Mouse (Mus musculus) monocyte, adult 2 months (primary cell): ENCODE measurements around the gene Tagln3.
A peak's percentile ranks its signal among the peaks of the same experiment; 100 is the strongest.

Experiments used
- DNase-seq, 2 experiments: peaks; one replicate each; pipeline ENCODE4 v3.0.0; 2022; ENCODE audit warnings: low spot score in 2 of 2, low read depth in 1 of 2

Tagln3 gene

DNA sequence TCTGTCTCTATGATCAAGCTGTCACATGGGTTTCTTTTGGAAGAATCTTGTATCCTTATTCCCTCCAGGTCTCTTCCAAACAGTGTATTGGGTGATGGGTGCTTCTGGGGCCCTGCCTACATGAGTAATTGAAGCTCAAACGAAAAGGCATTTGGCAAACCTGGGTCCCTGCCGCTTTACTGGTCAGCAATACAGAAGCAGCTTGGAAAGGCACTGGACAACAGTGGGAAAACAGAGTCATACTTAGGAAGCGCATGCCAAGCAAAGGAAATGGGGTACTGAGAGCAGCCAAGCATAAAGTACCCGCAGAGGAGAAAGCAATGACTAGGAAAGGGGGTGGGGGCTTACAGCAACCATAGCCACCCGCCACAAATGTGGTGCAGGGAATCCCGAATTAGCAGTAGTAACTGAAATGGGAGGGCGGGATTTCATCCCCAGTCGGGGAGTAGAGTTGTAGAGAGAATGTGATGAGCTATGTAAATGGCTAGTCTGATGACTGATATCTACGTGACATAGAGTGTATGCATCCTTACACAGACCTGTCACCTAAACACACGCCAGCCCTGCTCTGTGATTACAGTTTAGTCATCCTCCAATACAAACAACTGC, 4.3 kb downstream of the Tagln3 start:
- no peak for DNase-seq

DNA sequence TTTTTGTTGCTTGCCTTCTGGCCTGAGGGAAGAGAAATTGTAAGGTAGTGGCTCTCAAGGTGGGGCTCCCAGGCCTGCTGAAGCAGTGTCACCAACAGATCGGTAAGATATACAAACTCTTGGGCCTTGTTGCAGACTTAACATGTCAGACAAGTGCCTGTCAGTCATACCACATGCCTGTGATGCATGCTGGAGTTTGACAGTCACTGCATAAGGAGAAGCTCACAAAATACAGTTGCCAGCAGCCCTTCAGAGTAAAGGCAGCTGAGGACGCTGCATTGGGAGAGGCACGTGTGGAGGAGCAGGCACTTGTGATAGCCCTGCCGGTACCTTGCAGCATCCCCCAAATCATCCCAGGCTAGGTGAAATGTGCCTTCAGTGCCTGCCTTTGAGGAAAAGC, 6.1 kb downstream of the Tagln3 start:
- DNase-seq, result no peak

DNA sequence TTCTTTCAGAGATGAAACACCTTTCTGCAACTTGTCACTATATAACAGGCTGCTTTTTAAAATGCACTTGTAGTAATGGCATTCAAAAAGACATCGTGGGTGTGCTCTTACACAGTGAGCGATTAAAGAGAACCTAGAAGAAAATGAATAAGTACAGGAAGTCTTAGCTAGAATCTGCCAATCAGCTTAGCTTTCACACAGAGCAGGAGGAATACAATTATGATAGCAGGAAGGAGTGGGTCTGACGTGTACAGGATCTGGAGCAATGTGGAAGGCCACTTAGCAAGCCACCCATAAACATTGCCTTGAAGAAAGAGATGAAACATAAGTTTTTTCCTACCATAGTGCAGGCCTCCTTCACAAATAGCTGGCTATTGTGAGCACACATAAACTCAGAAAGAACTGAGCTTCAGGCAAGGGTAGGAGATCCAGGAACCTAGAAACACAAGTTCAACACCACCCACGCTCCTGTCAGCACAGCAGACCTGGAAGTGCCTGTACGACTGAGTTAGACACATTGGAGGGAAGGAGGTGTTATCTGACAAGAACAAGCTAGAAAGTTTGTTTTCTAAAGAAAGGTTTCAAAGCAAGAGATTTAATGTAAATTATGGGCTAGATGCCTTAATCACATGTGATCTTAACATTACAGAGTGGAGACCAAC, 9.8 kb downstream of the Tagln3 start:
- no peak for DNase-seq

DNA sequence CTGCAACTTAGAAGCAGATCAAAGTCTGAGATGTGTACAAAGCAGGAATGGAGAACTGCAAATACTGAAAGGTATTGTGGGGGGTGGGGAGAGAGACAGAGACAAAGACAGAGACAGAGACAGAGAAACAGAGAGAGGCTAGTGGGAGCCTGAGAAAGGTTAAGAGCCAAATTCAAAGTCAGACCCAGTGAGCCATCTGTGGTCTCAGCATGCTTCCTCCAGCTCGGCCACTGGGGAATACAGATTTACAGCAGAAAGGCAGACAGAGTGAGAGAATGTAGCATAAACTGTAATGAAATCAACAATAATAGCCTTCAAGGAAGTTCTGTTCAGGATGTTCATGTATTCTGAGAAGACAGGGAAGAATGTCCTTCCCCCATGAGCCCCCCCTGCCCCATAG, 10.5 kb downstream of the Tagln3 start:
- DNase-seq, result no peak

DNA sequence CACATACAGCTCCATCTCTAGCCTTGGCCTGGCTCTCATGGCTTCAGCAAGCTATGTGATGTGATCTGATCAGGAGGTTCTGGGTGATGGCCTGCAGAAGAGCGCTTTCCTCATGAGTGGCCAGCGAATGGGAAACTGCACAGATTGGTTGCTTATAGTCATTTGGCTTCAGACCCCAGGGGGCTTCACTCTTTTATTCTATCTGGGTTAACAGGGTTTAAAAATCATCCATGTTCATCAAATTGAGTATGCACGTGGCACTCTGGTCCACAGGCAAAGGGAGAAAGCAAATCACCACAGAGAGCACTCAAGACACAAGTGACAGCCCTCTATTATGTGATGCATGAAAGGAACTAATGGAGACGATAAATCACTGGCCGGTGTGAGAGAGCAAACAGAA, 11.1 kb downstream of the Tagln3 start:
- no peak for DNase-seq

DNA sequence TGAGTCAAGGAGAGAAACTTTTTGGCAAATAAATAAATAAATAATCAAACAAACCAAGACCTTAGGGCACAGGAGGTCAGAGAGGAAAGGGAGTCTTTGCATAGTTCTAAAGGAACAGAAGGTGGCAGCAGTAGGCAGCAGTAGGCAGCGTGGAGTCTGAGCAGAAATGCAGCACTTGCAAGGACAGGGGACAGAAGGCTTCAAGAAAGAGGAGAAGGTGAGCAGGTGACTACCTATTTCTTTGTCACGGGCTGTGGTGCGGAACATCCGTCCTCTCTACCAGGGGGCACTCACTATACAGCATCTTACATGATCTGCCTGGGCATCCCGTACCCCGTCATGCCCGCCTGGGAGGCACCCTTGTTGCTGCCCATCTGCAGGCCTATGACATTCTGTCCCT, 13.1 kb downstream of the Tagln3 start:
- DNase-seq, result no peak

DNA sequence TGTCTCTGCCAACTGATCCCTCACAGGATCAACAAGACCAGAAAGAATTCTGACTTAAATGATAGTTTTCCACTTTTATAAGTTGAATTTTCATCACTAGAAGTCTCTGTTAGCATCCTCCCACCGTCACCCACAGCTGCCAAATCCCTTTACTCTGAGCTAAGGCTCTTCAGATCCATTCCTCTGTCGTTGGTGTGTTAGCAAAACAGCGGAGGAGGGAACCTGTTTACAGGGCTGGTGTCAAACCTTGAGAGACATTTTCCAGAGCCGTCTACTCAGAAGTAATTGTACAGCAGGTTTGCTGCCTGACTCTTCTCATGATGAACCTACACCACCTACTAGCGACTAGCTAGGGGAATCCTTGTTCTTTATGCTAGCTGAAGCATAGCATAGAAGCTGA, 25.1 kb downstream of the Tagln3 start:
- no peak for DNase-seq

DNA sequence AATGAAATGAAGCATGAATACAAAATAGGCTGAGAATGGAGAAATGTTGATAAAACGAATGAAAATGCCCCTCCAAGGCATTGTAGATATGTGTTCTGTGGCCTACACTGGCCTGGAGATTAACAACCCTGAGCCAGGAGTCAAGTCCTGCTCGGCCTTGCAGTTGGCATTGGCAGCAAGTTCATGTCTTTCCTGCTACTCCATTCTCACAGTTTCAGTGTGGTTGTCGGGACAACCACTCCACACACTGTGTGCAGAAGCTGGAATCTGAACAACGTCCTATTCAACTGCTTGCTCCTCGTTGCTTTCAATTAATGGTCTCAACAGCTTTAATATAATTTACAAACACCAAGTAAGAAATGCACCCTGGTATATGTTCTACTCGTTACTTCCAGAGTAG, 26.4 kb downstream of the Tagln3 start:
- no peak for DNase-seq

DNA sequence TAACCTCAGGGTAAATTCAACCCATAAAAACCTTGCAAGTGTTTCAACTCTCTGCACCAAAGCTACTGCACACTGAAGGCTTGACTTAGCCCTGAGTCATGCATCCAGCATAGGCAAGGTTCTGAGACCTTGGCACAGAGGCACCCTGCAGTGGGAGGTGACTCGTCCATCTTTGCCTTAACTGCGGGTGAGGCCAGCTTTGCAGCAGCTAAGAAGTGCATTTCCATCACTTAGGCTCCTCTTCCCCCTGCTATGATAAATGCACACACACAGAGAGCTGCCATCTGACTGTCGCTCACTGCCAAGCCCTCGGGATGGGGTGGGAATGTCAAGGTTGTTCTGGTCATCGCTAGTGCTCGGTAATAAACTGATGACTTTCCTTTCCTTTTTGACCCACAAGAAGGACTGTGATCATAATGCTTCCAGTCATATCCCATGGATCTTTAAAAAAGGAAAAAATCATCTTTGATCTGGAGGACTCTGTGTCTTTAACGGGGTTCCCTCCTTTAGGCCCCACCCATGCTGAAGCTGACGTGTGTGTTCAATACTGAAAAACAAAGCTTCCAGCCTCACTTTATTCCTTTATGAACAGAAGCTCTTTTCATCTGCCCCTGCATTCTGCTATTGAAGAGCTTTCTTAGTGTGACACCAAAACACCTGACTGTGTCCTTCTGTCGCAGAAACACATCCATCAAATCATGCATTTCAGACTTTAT, 28.8 kb downstream of the Tagln3 start:
- no peak for DNase-seq

DNA sequence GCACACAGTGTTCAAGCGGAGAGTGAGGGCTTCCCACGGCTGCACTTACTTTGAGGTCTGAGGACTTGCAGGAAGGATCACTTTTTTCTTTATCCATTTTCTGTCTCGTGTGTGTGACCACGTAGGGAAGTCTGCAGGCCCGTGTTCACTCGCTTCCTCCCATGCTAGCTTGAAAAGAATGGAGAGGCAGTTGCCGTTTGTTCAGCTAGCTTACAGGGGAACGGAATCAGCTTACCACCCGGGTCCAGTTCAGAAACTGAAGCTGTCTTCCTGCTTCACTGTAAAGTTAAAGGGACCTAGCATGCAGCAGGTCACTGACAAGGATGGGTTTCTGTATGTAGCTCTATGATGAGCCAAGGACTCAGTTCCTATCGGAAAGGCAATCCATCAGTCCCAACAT, 30.9 kb downstream of the Tagln3 start, which contains the start of gene Tmprss7:
TSS of gene Tmprss7 (minus strand) at position 101 of the 400 bp plus-strand sequence.
- DNase-seq, result no peak

DNA sequence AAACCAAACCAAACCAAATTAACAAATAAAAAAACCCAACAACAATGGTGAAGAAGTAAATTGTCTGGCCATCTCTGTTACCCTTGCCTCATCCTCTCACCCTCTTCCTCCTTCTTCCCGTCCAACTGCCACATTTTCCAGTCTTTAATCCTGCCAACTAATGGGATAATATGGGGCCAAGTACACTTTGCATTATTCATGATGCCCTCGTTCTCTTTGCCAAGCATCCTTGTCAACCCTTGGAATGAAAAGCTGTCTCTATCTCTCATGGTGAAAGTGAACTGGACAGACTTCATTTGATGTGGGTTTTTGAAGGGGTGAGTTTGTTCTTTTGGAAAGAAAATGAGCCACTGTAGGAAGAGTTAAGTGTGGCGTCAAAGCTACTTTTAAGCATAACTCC, 31.6 kb downstream of the Tagln3 start:
- DNase-seq, result no peak

DNA sequence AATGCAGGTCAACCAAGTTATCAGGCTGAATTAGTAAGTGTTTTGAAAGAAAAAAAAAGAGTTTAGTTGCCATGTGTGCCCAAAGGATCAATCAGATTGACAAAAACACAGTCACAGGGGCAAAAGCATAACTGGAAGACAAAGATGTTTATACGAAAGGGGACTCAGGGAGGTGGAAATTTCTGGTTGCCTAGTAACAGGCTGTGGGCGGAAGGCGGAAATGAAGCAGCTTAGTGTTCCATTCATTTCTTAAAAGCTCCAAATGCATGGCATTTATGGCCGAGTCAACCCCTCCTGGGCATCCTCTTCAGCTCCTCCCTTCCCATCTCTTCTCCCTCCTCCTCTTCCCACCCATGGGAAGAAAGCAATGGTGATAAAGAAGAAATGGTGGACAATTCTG, 34.2 kb downstream of the Tagln3 start:
- no peak for DNase-seq

DNA sequence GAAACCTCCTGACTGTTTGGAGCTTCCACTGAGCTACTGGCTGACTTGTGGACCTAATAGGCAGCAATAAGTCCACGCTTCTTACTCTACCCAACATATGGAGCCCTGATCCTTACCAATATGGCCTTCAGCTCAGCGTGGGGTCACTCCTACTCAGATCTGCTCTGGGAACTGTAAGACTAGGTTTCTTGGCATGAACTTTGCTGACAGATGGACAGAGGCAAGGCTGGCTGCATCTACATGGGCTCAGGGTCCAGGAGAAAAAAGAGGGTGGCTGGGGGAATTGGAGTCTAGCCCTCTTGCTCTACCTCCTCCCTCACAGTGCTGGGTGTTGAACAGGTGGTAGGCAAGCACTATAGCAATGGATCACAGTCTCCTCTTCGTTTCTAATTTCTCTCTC, 37.6 kb downstream of the Tagln3 start:
- DNase-seq, result no peak

DNA sequence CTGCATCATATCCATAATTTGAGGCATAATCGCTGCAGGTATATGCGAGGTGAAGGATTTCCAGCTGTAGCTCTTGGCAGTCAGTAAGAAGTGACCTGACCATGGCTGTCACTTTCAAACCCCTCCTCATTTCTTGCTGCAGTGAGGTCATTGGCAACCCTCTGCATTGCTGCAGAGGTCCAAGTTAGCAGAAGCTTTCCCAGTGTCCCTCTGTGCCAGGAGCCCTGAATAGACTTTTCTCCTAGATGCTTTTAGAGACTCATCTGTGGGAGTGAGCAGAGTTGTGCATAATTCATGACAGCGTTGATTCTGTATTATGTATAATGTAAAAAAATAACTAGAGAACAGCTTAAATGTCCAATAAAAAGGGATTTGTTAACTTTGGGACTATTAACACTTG, 39.1 kb downstream of the Tagln3 start:
- DNase-seq, result no peak

DNA sequence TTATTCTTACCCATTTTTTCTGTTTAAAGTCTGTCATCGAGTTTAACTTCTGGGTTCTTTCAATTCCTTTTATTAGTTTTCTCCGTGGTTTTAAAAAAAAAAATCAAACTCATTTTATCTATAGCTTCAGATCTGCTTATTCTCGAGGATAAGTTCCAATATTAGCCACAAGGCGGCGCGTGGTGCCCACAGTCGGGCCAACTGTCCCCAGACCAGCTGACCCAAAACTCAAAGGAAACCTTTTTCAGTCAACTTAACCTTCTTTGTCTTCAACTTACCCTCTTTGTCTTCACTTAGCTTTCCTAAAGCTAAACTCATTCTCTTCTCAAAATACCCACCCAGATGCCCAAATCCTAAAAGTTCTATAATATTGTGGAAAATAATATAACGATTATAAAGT, 39.6 kb downstream of the Tagln3 start:
- peak in 1 of 2 experiments; percentile 16 for DNase-seq

DNA sequence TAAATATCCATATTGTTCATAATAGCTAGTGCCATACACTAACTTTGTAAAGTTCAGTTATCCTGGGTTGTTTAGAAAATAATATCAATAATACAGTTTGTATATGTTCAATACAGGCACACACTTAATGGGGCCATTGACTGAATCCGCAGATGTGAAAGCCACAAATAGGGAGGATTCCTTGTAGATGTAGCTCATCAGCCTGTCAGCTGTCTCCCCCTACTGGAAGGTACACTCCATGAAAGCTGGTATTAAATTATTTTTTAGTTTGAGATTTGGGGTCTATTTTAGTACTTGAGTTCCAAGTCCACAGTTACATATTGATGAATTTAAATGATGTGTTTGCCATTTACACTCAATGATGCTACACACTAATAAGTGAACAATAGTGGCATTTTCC, 47.9 kb downstream of the Tagln3 start:
- DNase-seq, result no peak

DNA sequence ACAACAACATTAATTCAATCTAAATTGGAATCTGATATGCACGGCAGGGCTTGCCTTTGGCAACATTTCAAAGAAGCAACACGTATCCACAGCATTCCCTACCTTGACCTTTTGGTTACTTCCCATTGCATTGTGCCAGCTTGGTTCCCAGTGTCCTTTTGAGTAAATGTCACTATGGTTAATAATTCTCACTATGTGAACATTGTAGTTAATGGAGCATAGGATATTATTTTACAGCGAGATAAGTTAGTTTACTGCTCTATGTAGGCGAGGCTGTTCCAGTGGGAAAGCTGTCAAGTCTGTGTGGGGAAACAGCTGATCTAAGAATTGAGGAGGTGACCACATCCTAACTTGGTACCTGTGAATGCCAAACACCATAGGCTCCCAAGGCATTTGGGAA, 54.4 kb downstream of the Tagln3 start:
- DNase-seq, result no peak

DNA sequence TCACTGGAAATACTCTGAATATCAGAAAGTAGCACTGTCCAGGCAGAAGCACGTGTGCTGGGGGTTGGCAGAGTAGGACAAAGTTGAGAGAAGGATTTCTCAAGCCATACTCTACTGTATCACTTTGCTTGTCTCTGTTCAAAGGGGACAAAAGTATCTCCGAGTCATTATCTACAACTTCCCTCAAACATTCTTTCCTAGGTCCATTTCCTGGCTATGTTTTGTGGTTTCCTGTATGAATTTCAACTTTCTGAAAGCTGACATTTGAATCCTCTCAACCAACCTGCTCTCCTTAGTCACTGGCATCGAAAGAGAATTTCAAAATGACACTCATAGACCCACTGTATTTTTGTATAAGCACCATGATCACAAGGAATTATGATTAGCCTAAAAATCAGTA, 56.2 kb downstream of the Tagln3 start:
- DNase-seq, result no peak

DNA sequence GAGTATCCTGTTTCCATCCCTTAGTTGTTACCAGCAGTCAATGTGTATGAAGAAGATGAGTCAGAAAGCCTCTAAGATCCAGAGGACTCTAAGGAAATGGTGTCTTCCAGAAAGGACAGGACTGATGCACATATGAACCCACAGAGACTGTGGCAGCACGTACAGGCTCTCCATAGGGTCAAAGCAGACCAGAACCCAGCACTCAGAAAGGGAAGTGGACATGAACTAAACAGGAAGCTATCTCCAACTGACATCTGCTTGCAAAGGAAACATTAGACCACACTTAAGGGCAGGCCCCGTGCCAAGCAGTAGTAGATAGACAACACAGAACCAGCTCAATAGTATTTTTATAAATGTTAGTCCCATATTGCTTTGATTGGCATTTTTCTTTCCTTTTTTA, 58.3 kb downstream of the Tagln3 start:
- no peak for DNase-seq

DNA sequence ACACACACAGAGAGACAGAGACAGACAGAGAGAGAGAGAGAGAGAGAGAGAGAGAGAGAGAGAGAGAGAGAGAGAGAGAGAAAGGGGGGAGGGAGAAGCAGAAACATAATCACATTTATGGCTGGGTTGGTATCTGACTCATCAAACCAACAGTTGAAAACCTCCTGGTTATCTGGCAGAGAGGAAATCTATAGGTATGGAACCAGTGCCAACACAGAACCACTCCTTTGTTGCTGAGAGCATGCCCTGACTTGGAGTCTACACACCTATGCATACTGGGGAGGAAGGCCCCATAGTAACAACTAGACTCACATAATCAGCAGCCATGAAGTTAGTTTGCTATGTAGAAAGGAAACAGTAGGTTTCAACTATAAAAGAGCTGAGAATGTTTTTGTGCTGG, 62.0 kb downstream of the Tagln3 start:
- DNase-seq, result no peak
